Mouse (Mus musculus) ES-Bruce4 (cell line): ENCODE data around the gene Sumo3.

ENCODE experiments used
- CTCF ChIP-seq: IDR thresholded peaks from one replicate; pipeline ENCODE4 v1.8.1; 2011; ENCODE audit warnings: low read depth, low read length
- EP300 ChIP-seq: IDR thresholded peaks from 2 replicates; pipeline ENCODE4 v1.6.1; 2011; ENCODE audit warnings: low read depth, low read length; ENCODE audit not compliant: insufficient read depth
- POLR2A ChIP-seq: IDR thresholded peaks from one replicate; pipeline ENCODE4 v1.8.1; 2011; ENCODE audit warnings: low read length; ENCODE audit not compliant: insufficient read depth

DNA sequence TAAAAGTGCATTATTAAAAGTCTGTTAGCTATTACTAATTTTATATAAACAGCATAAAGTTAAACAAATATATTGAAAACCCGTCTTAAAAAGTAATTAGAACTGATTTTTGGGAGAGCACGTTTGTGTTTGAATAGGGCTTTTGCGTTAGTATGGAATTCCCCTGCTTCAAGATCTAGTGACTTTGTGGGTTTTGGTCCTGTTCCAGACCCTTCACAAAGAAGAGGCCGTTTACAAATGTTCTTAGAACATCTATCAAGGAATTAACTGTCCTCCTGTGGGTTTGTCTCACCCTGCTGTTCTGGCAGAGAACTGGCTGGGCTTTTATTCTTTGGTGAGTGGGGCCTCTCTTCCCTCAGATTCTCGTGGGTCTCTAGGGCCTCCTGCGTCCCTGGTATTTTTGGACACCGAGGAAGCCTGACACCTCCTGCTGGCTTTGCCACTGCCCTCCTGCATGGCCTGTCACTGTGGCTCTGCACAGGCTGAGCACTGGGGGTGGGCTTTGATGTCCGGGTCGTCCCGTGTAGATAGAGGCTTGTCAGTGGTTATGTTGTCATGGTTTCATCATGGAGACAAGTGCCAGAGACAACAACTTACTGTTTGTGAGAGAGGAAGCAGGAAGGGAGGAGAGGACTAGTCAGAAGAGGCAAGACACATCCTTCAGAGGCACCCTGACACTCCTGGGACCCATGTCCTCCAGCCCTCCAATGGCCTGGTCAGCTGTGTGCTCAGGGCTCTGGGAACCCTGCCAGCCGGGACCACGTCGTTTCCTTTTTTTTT is 28.7 kb downstream of the Sumo3 start:
- TF ChIP-seq CTCF (no peak), POLR2A (no peak), EP300 (no peak)
